ENCODE assay signal across 1 mouse cellular context in genomic region chr7:128692163-128692562, GRCm38 (mm10).
TF ChIP-seq lines count a peak whose summit lies in the region.

No protein-coding gene starts in this region.

TF ChIP-seq in MEL, 35 proteins besides CTCF, POLR2A, EP300 and RAD21:
- TF ChIP-seq POLR2AphosphoS2 (IDR thresholded peaks at IDR 0.05; ENCODE audit: low read length), result peak; percentile 53; the same call in 1 of the 2 replicates
- no peak for TF ChIP-seq GATA1 (IDR thresholded peaks at IDR 0.05; ENCODE audit: low read depth, low read length)
TF ChIP-seq in MEL: peak in this region for 1.
